Mouse (Mus musculus) ES-E14 (cell line): Measurements from ENCODE around the gene Gm45808. TPM values are rescaled to one million over a fixed set of nuclear protein-coding genes. Genes with fewer than 3 reads are reported as not detected.

Experiments
- DNase-seq: peaks from one replicate; pipeline ENCODE4 v3.0.0-alpha.2; 2013; ENCODE audit warnings: low read depth, low spot score
- H3K27ac ChIP-seq: 2 replicates; pipeline ENCODE4 v1.5.1; 2012; ENCODE audit warnings: low read depth, mild to moderate bottlenecking, low read length, moderate library complexity, mixed read lengths; ENCODE audit not compliant: poor library complexity, insufficient read depth, severe bottlenecking
- H3K36me3 ChIP-seq: 2 replicates; pipeline ENCODE4 v1.6.1; 2012; ENCODE audit warnings: mild to moderate bottlenecking, low read length, moderate library complexity, mixed read lengths; ENCODE audit not compliant: control insufficient read depth, poor library complexity, insufficient read depth, severe bottlenecking
- H3K4me1 ChIP-seq, 2 experiments: fragments of 150-350 bp in 1 of 2; sonication (generic) in 1 of 2; 2 replicates each; pipeline ENCODE4 v1.6.1; 2012; ENCODE audit warnings: low read length in 2 of 2, mild to moderate bottlenecking in 1 of 2, mixed read lengths in 1 of 2; ENCODE audit not compliant: control insufficient read depth in 2 of 2, insufficient read depth in 2 of 2, poor library complexity in 1 of 2
- H3K4me3 ChIP-seq, 2 experiments: fragments of 150-350 bp in 1 of 2; sonication (generic) in 1 of 2; 2 replicates each; pipeline ENCODE4 v1.5.1; 2012; ENCODE audit warnings: low read length in 2 of 2, low read depth in 1 of 2, mild to moderate bottlenecking in 1 of 2, mixed read lengths in 1 of 2; ENCODE audit not compliant: insufficient read depth in 1 of 2, poor library complexity in 1 of 2, severe bottlenecking in 1 of 2
- H3K9ac ChIP-seq: 2 replicates; pipeline ENCODE4 v1.6.1; 2012; ENCODE audit warnings: low read depth, mild to moderate bottlenecking, low read length, mixed read lengths; ENCODE audit not compliant: poor library complexity, insufficient read depth, severe bottlenecking
- H3K9me3 ChIP-seq: fragments of 150-350 bp; sonication (generic); 2 replicates; pipeline ENCODE4 v1.6.1; 2012; ENCODE audit warnings: low read depth, mild to moderate bottlenecking, low read length; ENCODE audit not compliant: control insufficient read depth, insufficient read depth
- CHD2 ChIP-seq: IDR thresholded peaks from 2 replicates; pipeline ENCODE4 v1.6.1; 2014; ENCODE audit warnings: mild to moderate bottlenecking, low read depth, low read length, inconsistent platforms
- HCFC1 ChIP-seq: IDR thresholded peaks from 2 replicates; pipeline ENCODE4 v1.6.1; 2012; ENCODE audit warnings: low read length, inconsistent platforms, borderline replicate concordance; ENCODE audit not compliant: insufficient read depth
- MAFK ChIP-seq: IDR thresholded peaks from 2 replicates; pipeline ENCODE4 v1.6.1; 2014; ENCODE audit warnings: mild to moderate bottlenecking, low read depth, low read length, inconsistent platforms; ENCODE audit not compliant: insufficient read depth
- ZC3H11A ChIP-seq: IDR thresholded peaks from 2 replicates; pipeline ENCODE4 v1.6.1; 2012; ENCODE audit warnings: low read depth, mild to moderate bottlenecking, inconsistent platforms, low read length, borderline replicate concordance
- ZNF384 ChIP-seq: IDR thresholded peaks from 2 replicates; pipeline ENCODE4 v1.6.1; 2012; ENCODE audit warnings: low read depth, low read length, inconsistent platforms
- in situ Hi-C, 2 experiments: fragments of 600-800 bp; cut with MboI; formaldehyde crosslinking; loops; one replicate each; pipeline ENCODE4 v1.15.1; 2025; ENCODE audit warnings: low sequenced_read_pairs in 2 of 2, inconsistent platforms in 1 of 2; ENCODE audit not compliant: unreplicated experiment in 2 of 2
- total RNA-seq: library from RNA; depleted of rRNA; stranded (reverse); fragments of 300-350 nt; gene quantifications from 2 replicates; pipeline ENCODE4 v1.2.3, GENCODE M21; 2012; rRNA removed

Gene Gm45808
- total RNA-seq, 1 experiment: 0.71 TPM

DNA sequence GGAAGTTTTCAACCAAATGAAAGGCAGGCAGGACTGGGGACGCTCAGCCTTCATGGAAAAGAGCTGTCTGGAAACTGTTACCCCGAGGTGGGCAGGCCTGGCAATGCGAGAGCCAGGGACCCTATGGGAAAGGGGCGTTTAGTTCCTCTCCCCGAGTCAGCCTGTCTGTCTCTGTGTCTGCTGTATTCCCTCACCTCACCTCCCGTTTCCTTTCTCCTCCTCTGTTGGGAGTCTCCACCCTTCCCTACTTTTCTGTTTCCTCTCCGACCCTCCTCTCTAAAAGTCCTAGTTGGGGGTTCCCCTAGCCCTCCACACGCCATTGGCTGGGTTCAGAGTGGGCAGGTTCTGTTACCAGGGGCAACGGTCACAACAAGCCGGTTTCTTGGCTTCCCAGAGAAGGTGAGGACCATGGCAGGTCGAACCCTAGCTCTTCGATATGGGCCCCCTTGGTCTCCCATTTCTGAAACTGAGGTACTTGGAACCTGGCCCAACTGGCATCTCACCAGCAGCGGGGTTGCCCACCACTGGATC is 68.6 kb downstream of the Gm45808 start:
- Histone ChIP-seq H3K4me3 (no peak overlapping the region), H3K9ac (no peak overlapping the region), H3K27ac (no peak overlapping the region), H3K4me1 (peaks cover 6 to 47% of the 10 kb centered on the region in 2 experiments; a peak in 2 of 4 replicates), H3K36me3 (peaks cover 24% of the 10 kb centered on the region), H3K9me3 (no peaks in the 10 kb centered on the region)
- DNase-seq: no peak
- in situ Hi-C loops: no loop called here
- TF ChIP-seq ZC3H11A (no peak), MAFK (no peak), HCFC1 (no peak), CHD2 (no peak), ZNF384 (no peak)

Other genes starting within 250 kb of the Gm45808 start
- 37.6 and 50.8 TPM in 2 replicates for gene Cd37, start 247.7 kb downstream of the Gm45808 start, total RNA-seq
- 12.7 and 14.6 TPM in 2 replicates for gene Slc6a16, start 245.7 kb downstream of the Gm45808 start, total RNA-seq
- gene Slc6a21, start 209.3 kb downstream of the Gm45808 start, total RNA-seq: 0.21 and 0.67 TPM in 2 replicates
- 26.5 and 48.5 TPM in 2 replicates for gene Trpm4, start 153.0 kb downstream of the Gm45808 start, total RNA-seq
- gene Hrc, start 151.5 kb downstream of the Gm45808 start, total RNA-seq: 0.71 and 1.4 TPM in 2 replicates
- 6.9 and 12.6 TPM in 2 replicates for gene Ppfia3, start 119.8 kb downstream of the Gm45808 start, total RNA-seq
- gene Lin7b, start 116.2 kb downstream of the Gm45808 start, total RNA-seq: 5.6 and 11.3 TPM in 2 replicates
- gene Snrnp70, start 91.1 kb downstream of the Gm45808 start, total RNA-seq: 303 and 310 TPM in 2 replicates
- 0.85 and 2.3 TPM in 2 replicates for gene Kcna7, start 81.2 kb downstream of the Gm45808 start, total RNA-seq
- gene Ntf5, start 73.1 kb downstream of the Gm45808 start, total RNA-seq: 2.4 and 3.6 TPM in 2 replicates
- gene Lhb, start 66.0 kb downstream of the Gm45808 start, total RNA-seq: 0.37 TPM in 1 of 2 replicates, not detected in the other
- 26.1 and 26.8 TPM in 2 replicates for gene Gys1, start 52.0 kb downstream of the Gm45808 start, total RNA-seq
- 228 and 281 TPM in 2 replicates for gene Ruvbl2, start 48.7 kb downstream of the Gm45808 start, total RNA-seq
- gene Ftl1, start 26.9 kb downstream of the Gm45808 start, total RNA-seq: 398 and 408 TPM in 2 replicates
- gene Bax, start 19.9 kb downstream of the Gm45808 start, total RNA-seq: 388 and 591 TPM in 2 replicates
- 2.6 TPM in 2 replicates for gene Tulp2, start 4.9 kb downstream of the Gm45808 start, total RNA-seq
- gene Dhdh, start 2.0 kb upstream of the Gm45808 start, total RNA-seq: 3.6 and 5.3 TPM in 2 replicates
- gene Nucb1, start 23.6 kb upstream of the Gm45808 start, total RNA-seq: 131 and 178 TPM in 2 replicates
- 31.4 and 37.9 TPM in 2 replicates for gene Ppp1r15a, start 39.5 kb upstream of the Gm45808 start, total RNA-seq
- 17.8 and 20.2 TPM in 2 replicates for gene Plekha4, start 39.5 kb upstream of the Gm45808 start, total RNA-seq
- gene Hsd17b14, start 68.1 kb upstream of the Gm45808 start, total RNA-seq: 32.5 and 33.0 TPM in 2 replicates
- gene Bcat2, start 83.3 kb upstream of the Gm45808 start, total RNA-seq: 60.3 and 87.7 TPM in 2 replicates
- gene Fgf21, start 128.7 kb upstream of the Gm45808 start, total RNA-seq: 0.67 and 1.1 TPM in 2 replicates
- gene Fut1, start 130.5 kb upstream of the Gm45808 start, total RNA-seq: 0.49 and 2.5 TPM in 2 replicates
- gene Izumo1, start 135.0 kb upstream of the Gm45808 start, total RNA-seq: 0.31 and 0.63 TPM in 2 replicates
- 5.3 and 8.6 TPM in 2 replicates for gene Rasip1, start 140.7 kb upstream of the Gm45808 start, total RNA-seq
- 0.71 and 0.74 TPM in 2 replicates for gene Mamstr, start 153.2 kb upstream of the Gm45808 start, total RNA-seq
- 0.27 and 0.37 TPM in 2 replicates for gene Fut2, start 179.6 kb upstream of the Gm45808 start, total RNA-seq
- 0.54 and 0.74 TPM in 2 replicates for gene Ntn5, start 197.2 kb upstream of the Gm45808 start, total RNA-seq
- 4.5 and 7.6 TPM in 2 replicates for gene Sec1, start 207.6 kb upstream of the Gm45808 start, total RNA-seq
- 4.4 and 7.9 TPM in 2 replicates for gene Car11, start 213.0 kb upstream of the Gm45808 start, total RNA-seq
- 10.0 and 10.6 TPM in 2 replicates for gene Dbp, start 218.3 kb upstream of the Gm45808 start, total RNA-seq
- gene Rpl18, start 228.6 kb upstream of the Gm45808 start, total RNA-seq: 3,487 and 5,312 TPM in 2 replicates
- gene Sphk2, start 231.2 kb upstream of the Gm45808 start, total RNA-seq: 18.7 and 21.5 TPM in 2 replicates
- gene Fam83e, start 234.4 kb upstream of the Gm45808 start, total RNA-seq: 6.1 and 6.6 TPM in 2 replicates
- 0.76 and 1.7 TPM in 2 replicates for gene Spaca4, start 239.0 kb upstream of the Gm45808 start, total RNA-seq